Comparison of ENCODE assay signal across 9 mouse cellular contexts in the genomic region with DNA sequence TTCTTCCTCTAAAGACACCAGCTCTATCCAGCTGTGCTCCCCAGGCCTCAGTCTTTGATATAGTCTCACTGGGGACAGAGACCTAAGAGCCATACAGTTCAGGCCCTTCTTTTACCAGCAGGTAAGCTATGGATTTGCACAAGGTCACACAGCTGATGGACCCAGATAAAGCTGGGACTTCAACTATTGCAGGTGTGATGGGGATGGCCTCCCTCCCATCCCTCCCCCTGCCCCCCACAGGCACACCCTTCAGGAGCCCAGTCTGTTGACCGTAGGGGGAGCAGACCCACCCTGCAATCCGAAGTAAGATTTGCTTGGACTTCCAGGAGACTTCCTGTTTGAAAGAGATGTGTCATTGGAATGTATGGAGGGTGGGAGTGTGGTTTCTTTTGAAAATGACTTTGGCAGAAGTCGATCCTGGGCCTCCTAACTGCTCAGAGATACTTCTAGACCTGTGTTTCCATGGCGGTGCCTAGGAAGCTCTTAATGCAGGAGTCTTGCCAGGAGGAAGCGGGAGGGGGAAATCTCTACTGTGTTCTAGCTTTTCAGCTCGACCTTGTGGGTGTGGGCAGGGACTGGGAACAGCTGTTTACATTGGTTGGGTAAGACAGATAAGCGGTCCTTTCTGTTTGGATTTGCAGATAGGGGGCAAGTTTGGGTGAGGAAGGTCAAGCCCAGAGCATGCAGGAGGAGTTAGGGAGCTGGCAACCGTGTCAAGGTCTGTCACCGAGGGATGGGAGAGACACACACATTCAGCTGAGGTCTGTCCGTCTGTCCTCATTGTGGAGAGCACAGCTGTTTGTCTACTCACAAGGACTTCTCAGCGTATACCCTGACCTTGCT. TPM values are rescaled to one million over a fixed set of nuclear protein-coding genes. Genes with fewer than 3 reads are reported as not detected.
DNase-seq lines count a peak whose midpoint lies in the region; ATAC-seq lines count a peak whose summit lies in the region.
"Had no signal": no experiment of that assay in that cellular context is flagged by ENCODE, and none has a peak within 500 bp of the region (broad histone marks: within the 10 kb centered on the region; RNA-seq: fewer than 3 reads in every experiment).

No protein-coding gene starts in this region.

- no peak overlapping the region for H3K4me2 ChIP-seq in intestine, embryonic 16.5 days (ENCODE audit: low read depth, low read length)

- peak; percentile 88 for ATAC-seq in intestine, embryonic 16.5 days
- ATAC-seq in granulocyte monocyte progenitor cell, adult 5-6 weeks (replicated peaks; ENCODE audit: poor library complexity, severe bottlenecking): no peak

- H3K9ac ChIP-seq in intestine, embryonic 16.5 days (ENCODE audit: low read depth, low read length): no peak overlapping the region

- 0 out of 2 replicates have a peak, but pooled peaks cover 2% of the 10 kb centered on the region for H3K9me3 ChIP-seq in intestine, embryonic 16.5 days (ENCODE audit: control insufficient read depth, low read length)

- no peak overlapping the region for H3K4me3 ChIP-seq in intestine, embryonic 16.5 days (ENCODE audit: low read length)

- peaks cover 22% of the 10 kb centered on the region for H3K4me1 ChIP-seq in intestine, embryonic 16.5 days (ENCODE audit: control insufficient read depth, insufficient read depth, low read length)

- 25% methylated on average over 11 of the region's 11 CpGs for WGBS in intestine, embryonic 16.5 days

- peak overlapping the region; percentile 66 for H3K27ac ChIP-seq in intestine, embryonic 16.5 days (ENCODE audit: low read length)

- DNase-seq in 3T3-L1 (ENCODE audit: low read depth, low spot score) (peak; percentile 44), ES-CJ7 (ENCODE audit: low read depth, low spot score) (peak; percentile 86)
- peak; percentile 88 for DNase-seq in lung, postnatal 25 days (ENCODE audit: low spot score)
- DNase-seq in cerebellum, adult 18-20 months: no peak
- DNase-seq in spleen, postnatal 4 days (ENCODE audit: low spot score in 2 of 2): no peak
- DNase-seq: gastrocnemius, postnatal 25 days; kidney, postnatal 36 days had no signal

- no peaks in the 10 kb centered on the region for H3K27me3 ChIP-seq in intestine, embryonic 16.5 days (replicated peaks; ENCODE audit: control insufficient read depth, insufficient read depth, low read length)

- H3K36me3 ChIP-seq in intestine, embryonic 16.5 days (ENCODE audit: control insufficient read depth, insufficient read depth, low read length): no peaks in the 10 kb centered on the region

RNA-seq across cellular contexts. Expression of a gene that starts 58.2 kb away (rescaled TPM):
- polyA plus RNA-seq in intestine, embryonic 16.5 days (2015; fragmentation: Nextera tagmentation; extraction: Ambion mirVana): 24.0 and 25.9 TPM in 2 replicates
- total RNA-seq in granulocyte monocyte progenitor cell, adult 5-6 weeks (2014; fragmentation: Nextera tagmentation): not detected in 2 replicates
- not detected in 2 replicates for total RNA-seq in granulocyte monocyte progenitor cell, adult 5-6 weeks (2017)

Comparison
In these comparisons a context has a peak if more than half of its experiments do, and no peak if none do; other contexts are left out.
1. DNase-seq: peak in 3T3-L1 (single experiment), ES-CJ7 (single experiment) and lung, postnatal 25 days (single experiment); none in cerebellum, adult 18-20 months (0 of 2) and spleen, postnatal 4 days (0 of 2).